Mouse (Mus musculus) T-helper 1 cell (primary cell): Measurements from ENCODE around the gene Oxsr1.
"Not testable (repeated sequence)": the region's sequence is repeated elsewhere in the genome, so short reads cannot be mapped to it uniquely, and the experiment has no call there.

ENCODE experiments used
- in situ Hi-C: fragments of 300-600 bp; cut with MboI, MseI; formaldehyde crosslinking; loops from one replicate; pipeline ENCODE4 v1.15.1; 2025; ENCODE audit warnings: high pct_unique_total_duplicates

Gene Oxsr1

DNA sequence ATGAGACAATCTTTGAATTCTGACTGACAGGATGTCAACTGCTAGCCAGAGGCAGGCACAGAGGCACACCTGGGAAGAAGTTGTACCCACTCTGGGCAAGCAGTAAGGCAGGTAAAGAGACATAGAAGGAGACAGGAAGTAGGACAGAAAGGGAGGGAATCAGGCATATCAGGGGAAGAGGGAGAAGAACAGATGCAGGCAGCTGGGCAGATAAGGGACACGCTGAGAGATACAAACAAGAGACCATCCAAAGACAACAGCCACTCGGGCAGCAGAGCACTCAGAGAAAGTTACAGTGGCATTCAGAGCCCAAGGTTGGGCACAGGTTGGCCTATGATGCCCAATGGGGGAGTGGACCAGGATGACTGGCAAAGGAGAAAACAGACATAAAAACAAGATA, 91.4 kb downstream of the Oxsr1 start:
- in situ Hi-C loops, result no loop called here

DNA sequence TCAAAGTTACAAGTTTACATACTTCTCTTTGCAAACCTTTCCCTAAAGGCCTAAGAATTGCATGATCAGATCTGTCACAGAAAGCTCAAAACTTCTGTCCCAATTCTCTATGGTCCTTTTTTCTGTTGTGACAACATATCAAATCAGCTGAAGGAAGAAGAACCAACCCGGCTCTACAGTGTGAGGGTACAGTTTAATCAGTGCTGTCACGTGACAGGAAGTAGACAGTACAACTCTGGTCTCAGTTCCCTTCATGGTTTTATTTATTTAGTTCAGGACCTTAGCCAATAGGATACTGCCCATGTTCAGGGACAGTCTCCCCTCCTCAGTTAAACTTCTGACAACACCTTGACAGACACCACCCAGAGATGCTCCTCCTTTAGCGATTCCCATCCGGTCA, 102.0 kb downstream of the Oxsr1 start:
- in situ Hi-C loops, result no loop called here

DNA sequence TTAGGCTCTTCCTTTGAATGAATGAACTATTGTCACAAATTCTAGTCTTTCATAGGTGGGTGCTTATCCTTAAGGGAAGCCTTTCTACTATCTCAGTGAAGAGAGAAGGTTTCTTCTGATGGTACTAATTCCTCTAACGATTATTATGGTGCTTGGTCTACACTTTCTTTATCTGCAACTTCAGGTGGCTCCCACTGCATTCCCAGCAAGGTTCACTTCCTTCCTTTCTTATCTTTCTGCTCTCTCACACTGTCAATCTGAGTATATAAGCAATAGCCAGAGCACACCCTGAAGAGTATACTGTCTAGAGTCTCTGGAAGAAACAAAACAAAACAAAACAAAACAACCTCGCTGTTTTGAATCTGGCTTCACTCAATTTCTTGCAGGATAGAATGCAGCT, 102.6 kb downstream of the Oxsr1 start:
- in situ Hi-C loops, result no loop called here

DNA sequence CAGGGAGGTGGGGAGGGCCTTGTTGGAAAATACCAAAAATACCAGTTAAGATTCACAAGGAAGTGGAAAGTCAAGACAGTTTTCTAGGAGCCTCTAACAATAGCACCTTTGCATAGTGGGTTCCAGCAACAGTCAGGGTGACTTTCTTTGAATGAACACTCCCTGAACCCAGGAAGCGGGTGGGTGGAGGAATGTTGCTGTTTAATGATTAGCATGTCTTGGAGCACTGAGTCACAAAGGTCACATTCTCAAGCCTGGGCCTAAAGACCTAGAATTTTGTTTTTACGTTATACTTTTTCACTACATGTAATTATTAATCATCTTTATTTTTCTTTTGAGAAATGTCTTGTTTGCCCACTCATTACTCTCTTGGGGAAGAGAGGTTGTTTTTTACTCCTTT, 106.9 kb downstream of the Oxsr1 start:
- in situ Hi-C loops, result not testable (repeated sequence)

DNA sequence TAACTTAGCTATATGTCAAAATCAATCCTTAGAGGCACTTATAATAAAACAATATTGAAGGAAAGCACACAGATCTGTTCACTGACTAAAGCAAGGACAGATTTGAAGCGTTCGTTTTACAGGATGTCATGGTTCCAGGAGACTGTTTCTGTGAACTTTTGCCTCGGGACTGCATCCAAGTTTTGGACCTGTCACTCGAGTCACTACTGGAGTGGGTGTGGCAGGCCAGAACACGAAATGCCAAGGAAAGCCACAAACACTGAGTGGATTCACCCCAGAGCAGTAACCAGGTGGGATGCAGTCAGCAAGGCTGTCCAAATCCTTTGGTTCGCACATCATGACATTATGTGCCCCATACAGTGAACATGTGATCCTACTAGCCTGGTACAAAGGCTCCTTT, 107.6 kb downstream of the Oxsr1 start:
- in situ Hi-C loops, result no loop called here

DNA sequence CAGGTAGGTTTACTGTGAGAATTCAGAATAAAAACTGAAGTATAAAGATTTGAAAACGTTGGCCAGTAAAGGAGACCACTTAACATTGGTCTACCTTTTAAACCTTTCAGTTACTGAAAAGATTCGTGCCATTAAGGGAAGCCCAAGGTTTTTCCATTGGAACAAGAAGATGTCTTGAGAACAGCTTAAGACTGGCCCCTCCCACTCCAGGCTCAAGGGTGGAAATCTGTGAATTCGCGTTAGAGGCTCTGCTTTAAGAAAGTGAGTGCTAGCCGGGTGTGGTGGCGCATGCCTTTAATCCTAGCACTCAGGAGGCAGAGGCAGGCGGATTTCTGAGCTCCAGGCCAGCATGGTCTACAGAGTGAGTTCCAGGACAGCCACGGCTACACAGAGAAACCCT, 109.2 kb downstream of the Oxsr1 start:
- in situ Hi-C loops, result no loop called here

DNA sequence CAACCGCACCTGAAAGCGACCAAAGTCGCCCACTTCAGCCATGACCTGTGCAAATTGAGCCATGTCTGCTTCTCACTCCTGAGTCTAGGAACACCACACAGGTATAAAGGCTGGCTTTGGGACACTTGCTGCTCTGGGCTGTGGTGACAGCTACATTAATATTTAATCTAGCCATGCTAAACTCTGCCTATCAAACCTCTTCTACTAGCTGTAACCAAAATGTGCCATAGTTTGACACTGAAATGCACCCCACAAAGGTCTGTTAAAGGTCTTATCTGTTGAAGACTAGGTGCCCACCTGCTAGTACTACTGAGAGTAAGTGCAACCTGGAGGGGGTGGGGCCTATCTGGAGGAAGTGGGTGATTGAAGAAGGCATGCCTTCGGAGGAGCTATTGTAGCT, 113.2 kb downstream of the Oxsr1 start, which contains the start of gene Slc22a13:
Gene Slc22a13 (minus strand): TSS at position 101 of the 400 bp plus-strand sequence.
- in situ Hi-C loops, result loop anchor here (10.0 kb wide), 1 partner anchor 1486 kb away; no protein-coding TSS in a partner anchor

DNA sequence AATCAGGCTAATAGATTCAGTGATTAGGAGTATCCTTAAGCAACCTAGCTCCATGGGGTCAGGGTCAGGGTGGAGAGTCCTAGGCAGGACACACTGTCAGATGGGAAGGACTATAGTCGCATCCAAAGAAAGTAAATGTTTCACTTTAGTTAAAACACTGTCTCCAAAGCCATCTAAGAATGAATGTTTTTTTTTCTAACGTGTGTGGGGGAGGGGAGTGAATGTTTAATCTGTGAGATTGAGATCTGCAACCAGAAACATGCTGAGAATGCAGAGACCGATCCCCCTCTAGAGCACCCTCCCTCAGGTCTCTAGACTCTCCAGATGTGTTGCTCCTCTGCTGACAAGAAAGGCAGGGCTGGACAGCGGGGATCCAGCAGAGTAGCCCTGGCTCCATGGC, 115.1 kb downstream of the Oxsr1 start:
- in situ Hi-C loops, result loop anchor here (10.0 kb wide), 1 partner anchor 1488 kb away; no protein-coding TSS in a partner anchor

DNA sequence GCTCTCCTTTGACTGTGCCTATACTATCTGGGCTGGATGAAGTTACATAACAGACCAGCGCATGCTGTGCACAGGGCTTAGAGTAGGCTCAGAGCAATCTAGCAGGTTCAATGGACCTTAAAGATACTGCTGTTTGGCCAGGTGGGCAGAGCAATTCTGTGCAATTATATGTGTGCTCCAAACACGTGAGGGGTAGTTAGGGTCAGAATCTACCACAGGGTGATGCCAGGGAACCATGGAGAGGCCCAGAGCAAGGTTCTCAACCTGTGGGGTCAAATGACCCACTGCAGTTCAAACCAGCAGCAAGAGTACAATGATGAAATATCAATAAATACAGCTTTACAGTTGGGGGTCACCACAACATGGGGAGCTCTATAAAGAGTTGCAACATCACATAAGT, 115.6 kb downstream of the Oxsr1 start:
- in situ Hi-C loops, result loop anchor here (10.0 kb wide), 1 partner anchor 1488 kb away; no protein-coding TSS in a partner anchor

DNA sequence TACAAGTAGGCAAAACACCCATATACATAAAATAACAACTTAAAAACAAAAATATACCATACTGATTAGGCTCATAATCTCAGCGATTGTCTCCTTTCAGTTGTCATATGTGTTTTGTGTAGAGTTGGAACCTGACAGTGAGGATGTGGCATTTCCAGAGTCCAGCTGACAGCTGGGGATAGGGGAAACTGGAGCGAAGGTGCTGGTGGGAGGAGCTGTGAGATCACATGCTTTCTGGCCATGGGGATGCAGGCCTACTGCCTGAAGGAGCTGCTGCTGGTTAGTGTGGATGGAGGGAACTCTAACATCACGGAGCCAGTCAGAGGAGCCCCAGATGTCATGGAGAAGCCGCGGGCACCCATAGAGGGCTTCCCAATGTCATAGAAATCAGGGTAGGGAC, 116.5 kb downstream of the Oxsr1 start:
- in situ Hi-C loops, result loop anchor here (10.0 kb wide), 1 partner anchor 1489 kb away; no protein-coding TSS in a partner anchor

DNA sequence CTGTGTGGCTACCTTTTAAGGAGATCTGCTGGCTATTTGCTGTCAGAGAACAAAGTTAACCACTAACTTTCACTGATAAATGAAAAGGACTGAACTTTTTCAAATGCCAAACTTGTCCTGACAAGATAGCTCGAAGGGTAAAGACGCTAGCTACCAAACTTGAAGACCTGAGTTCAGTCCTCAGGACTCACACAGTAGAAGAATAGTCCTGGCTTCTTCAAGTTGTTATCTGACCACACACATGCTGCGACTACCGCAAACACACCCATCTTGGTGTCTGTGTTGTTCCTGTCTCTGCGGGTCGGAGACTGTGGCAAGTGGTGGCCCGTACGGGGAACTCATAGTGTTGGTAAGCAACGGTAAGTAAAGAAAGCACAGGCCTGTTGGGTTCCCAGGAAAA, 118.6 kb downstream of the Oxsr1 start:
- in situ Hi-C loops, result loop anchor here (10.0 kb wide), 1 partner anchor 1491 kb away; no protein-coding TSS in a partner anchor

DNA sequence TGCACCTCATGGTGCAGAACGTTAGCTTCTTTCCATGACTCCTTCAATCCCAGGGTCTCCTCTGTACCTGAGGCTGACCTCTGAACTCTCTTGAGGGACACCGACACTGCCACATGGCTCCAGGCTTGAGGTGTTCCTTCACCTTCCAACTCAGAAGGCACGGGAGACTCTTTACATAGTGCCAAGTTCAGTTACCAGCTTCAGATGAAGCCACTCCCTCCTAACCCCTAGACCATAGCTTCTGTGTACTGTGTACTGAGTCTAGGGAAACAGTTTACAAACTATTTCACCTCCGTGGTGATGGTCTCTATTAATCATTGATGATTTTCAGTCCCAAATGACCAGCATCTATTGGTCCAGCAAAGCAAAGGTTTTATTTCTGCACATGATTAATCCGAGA, 120.6 kb downstream of the Oxsr1 start:
- in situ Hi-C loops, result loop anchor here (10.0 kb wide), 1 partner anchor 1493 kb away; no protein-coding TSS in a partner anchor

DNA sequence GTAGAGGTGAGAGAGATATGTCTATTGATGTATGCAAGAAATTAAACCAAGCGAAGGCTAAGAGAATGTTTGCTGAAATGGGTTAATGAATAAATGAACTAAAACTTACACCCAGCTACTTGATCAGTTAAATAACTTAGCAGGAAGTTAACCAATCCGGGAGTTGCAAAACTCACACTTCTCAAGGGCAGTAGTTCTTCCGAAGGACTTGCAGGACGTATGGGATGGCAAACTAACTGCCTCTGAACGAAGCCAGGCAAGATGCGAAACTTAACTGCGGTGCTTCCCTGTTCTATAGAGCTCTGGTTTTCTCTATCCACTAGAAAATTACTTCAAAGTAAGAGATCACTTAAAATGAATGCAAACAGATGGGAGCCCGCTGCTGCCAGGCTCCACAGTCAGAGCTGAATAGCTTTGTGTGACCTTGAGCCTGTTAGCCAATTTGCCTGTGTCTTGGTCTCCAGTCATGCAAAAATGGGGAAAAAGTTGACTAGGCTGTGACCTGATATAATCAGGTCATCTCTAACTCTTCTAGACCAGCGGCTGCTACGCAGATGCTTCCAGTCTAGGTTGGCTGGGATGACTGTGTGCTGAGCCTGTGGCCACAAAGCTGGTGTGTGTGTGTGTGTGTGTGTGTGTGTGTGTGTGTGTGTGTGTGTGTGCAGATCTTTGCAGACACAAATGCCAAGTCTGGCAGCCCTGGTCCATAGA, 122.9 kb downstream of the Oxsr1 start:
- in situ Hi-C loops, result loop anchor here (10.0 kb wide), 1 partner anchor 175 kb away; no protein-coding TSS in a partner anchor

DNA sequence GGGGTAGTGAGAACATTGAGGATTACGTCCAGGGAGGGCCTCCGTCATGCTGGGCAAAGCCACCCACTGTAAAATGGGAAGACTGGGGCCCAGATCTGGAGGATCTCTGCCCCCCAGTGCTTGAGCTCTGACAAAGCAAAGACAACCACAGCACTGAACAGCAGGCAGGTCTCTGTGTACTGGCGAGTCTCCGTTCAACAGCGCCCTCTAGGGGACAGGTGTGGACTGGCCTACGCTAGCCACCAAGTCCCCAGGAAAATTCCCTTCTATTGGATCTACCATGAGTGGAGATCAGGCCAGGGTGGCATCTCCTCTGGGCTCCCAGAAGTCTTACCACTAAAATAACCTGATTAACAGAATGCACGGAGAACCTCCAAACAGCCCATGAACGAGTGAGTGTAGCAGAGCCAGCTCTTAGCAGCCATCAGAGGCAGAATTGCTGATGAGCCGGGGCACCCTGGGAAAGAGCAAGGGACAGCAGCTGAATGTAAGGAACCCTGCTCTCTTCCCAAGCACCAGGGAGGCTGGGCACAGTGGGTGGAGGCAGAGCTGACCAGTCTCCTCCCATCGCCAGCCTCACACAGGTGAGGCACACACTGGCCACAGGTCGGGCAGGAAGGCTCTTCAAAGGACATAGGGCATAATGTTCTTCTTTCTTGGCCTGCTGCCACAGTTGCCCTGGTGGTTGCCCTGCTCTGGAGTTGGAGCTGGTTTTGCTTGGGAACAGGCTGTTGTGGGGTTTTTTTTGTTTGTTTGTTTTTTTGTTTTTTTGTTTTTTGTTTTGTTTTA, 129.8 kb downstream of the Oxsr1 start:
- in situ Hi-C loops, result loop anchor here (10.0 kb wide), 1 partner anchor 182 kb away; no protein-coding TSS in a partner anchor
